ENCODE assay signal across 20 mouse cellular contexts in the genomic region with DNA sequence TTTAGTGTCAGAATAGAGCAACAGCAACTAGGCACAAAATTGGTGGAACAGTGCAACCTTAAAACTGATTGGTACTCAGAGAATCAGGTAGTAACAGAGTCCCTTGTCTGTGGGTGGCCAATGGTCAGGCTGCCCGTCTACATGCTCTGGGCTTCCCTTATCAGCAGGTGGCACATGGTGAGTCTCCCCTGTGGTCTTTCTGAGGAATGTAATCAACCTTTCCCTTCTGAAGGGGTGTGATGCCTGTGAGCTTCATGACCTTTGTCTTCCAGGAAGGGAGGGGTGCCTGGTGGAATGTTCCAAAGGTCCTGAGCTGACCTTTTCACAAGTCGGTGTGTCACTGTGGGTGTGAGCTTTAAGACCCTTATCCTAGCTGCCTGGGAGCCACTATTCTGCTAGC.
A peak's percentile ranks its signal among the peaks of the same experiment; 100 is the strongest.
DNase-seq lines count a peak whose midpoint lies in the region; ATAC-seq and TF ChIP-seq lines count a peak whose summit lies in the region.
"Had no signal": no experiment of that assay in that cellular context is flagged by ENCODE, and none has a peak within 500 bp of the region (broad histone marks: within the 10 kb centered on the region; RNA-seq: fewer than 3 reads in every experiment).

No protein-coding gene starts in this region.

- no peak overlapping the region for H3K9ac ChIP-seq in heart, embryonic 11.5 days (ENCODE audit: low read depth, low read length)
- no peak overlapping the region for H3K9ac ChIP-seq in midbrain, embryonic 14.5 days (replicated peaks; ENCODE audit: low read length)
- H3K9ac ChIP-seq in midbrain, postnatal 0 days (replicated peaks; ENCODE audit: low read length, poor library complexity, severe bottlenecking): no peak overlapping the region
- H3K9ac ChIP-seq: forebrain, postnatal 0 days; liver, embryonic 14.5 days had no signal

- DNase-seq in heart, adult 18-20 months: no peak
- DNase-seq in midbrain, embryonic 14.5 days: no peak
- DNase-seq in midbrain, postnatal 0 days (ENCODE audit: low spot score): no peak
- peak; percentile 17 to 22 for DNase-seq in kidney, postnatal 36 days
- no peak for DNase-seq in spleen, postnatal 4 days (ENCODE audit: low spot score in 2 of 2)
- no peak for DNase-seq in thymus, postnatal 10 days (ENCODE audit: low spot score in 2 of 2)
- DNase-seq: adrenal gland, postnatal 36 days; B cell, adult 2 months; cerebellum, adult 2 months; forebrain, postnatal 0 days; gastrocnemius, adult 2 months; layer of hippocampus, postnatal 36 days; right cerebral cortex, postnatal 25 days; thymus, postnatal 4 days had no signal

- no peak for TF ChIP-seq CTCF in midbrain, postnatal 0 days (IDR thresholded peaks at IDR 0.05)

- peak; percentile 93 for ATAC-seq in heart, embryonic 11.5 days (replicated peaks; ENCODE audit: insufficient number of reproducible peaks, low FRiP score, low TSS enrichment)
- ATAC-seq in midbrain, embryonic 14.5 days (ENCODE audit: low FRiP score, low TSS enrichment): 0 out of 2 replicates have a peak, but pooled peaks have one; percentile 11
- ATAC-seq in midbrain, postnatal 0 days (ENCODE audit: low FRiP score): no peak
- ATAC-seq: forebrain, postnatal 0 days; hindbrain, postnatal 0 days; lung, postnatal 0 days; Patski had no signal

- no peak overlapping the region for H3K4me2 ChIP-seq in heart, embryonic 11.5 days
- no peak overlapping the region for H3K4me2 ChIP-seq in midbrain, embryonic 14.5 days (ENCODE audit: low read length)
- H3K4me2 ChIP-seq in midbrain, postnatal 0 days (ENCODE audit: low read depth, low read length, poor library complexity, severe bottlenecking): no peak overlapping the region

- H3K9me3 ChIP-seq in heart, embryonic 11.5 days (replicated peaks; ENCODE audit: control insufficient read depth, low read length): no peaks in the 10 kb centered on the region
- no peaks in the 10 kb centered on the region for H3K9me3 ChIP-seq in midbrain, embryonic 14.5 days (ENCODE audit: control insufficient read depth, low read length)
- no peaks in the 10 kb centered on the region for H3K9me3 ChIP-seq in midbrain, postnatal 0 days (ENCODE audit: low read length)

- no peaks in the 10 kb centered on the region for H3K4me1 ChIP-seq in heart, embryonic 11.5 days (ENCODE audit: control insufficient read depth, insufficient read depth, low read length)
- no peaks in the 10 kb centered on the region for H3K4me1 ChIP-seq in midbrain, embryonic 14.5 days (ENCODE audit: control insufficient read depth, insufficient read depth, low read length)
- no peaks in the 10 kb centered on the region for H3K4me1 ChIP-seq in midbrain, postnatal 0 days (ENCODE audit: insufficient read depth, low read length)
- H3K4me1 ChIP-seq: megakaryocyte, embryonic 14.5 days had no signal

- WGBS in heart, embryonic 11.5 days (ENCODE audit: insufficient replicate concordance): 35% methylated on average over 2 of the region's 2 CpGs
- WGBS in midbrain, embryonic 14.5 days: 68% methylated on average over 2 of the region's 2 CpGs
- WGBS in midbrain, postnatal 0 days: 64% methylated on average over 2 of the region's 2 CpGs

- no peaks in the 10 kb centered on the region for H3K36me3 ChIP-seq in heart, embryonic 11.5 days (ENCODE audit: control insufficient read depth, insufficient read depth, low read length)
- no peaks in the 10 kb centered on the region for H3K36me3 ChIP-seq in midbrain, embryonic 14.5 days (ENCODE audit: control insufficient read depth, insufficient read depth, low read length)
- H3K36me3 ChIP-seq in midbrain, postnatal 0 days (ENCODE audit: insufficient read depth, low read length): no peaks in the 10 kb centered on the region

- H3K27ac ChIP-seq in heart, embryonic 11.5 days (ENCODE audit: low read depth, low read length): no peak overlapping the region
- no peak overlapping the region for H3K27ac ChIP-seq in midbrain, embryonic 14.5 days (replicated peaks; ENCODE audit: low read depth, low read length)
- no peak overlapping the region for H3K27ac ChIP-seq in midbrain, postnatal 0 days (ENCODE audit: low read depth, low read length)
- H3K27ac ChIP-seq: gastrocnemius, adult 2 months; hindbrain, postnatal 0 days; liver, embryonic 14.5 days had no signal

- no peaks in the 10 kb centered on the region for H3K27me3 ChIP-seq in heart, embryonic 11.5 days (ENCODE audit: control insufficient read depth, insufficient read depth, low read length)
- H3K27me3 ChIP-seq in midbrain, embryonic 14.5 days (ENCODE audit: control insufficient read depth, insufficient read depth, low read length): no peaks in the 10 kb centered on the region
- no peaks in the 10 kb centered on the region for H3K27me3 ChIP-seq in midbrain, postnatal 0 days (ENCODE audit: insufficient read depth, low read length)
- H3K27me3 ChIP-seq: megakaryocyte, embryonic 14.5 days; Patski had no signal

- H3K4me3 ChIP-seq in heart, embryonic 11.5 days (ENCODE audit: low read depth, low read length): no peak overlapping the region
- H3K4me3 ChIP-seq in midbrain, embryonic 14.5 days (replicated peaks; ENCODE audit: low read depth, low read length): no peak overlapping the region
- H3K4me3 ChIP-seq in midbrain, postnatal 0 days (ENCODE audit: low read depth, low read length): no peak overlapping the region
- H3K4me3 ChIP-seq: gastrocnemius, adult 2 months; megakaryocyte, embryonic 14.5 days had no signal

Comparison
In these comparisons a context has a peak if more than half of its experiments do, and no peak if none do; other contexts are left out.
1. DNase-seq: peak in kidney, postnatal 36 days (2 of 2); none in heart, adult 18-20 months (0 of 2), midbrain, embryonic 14.5 days (single experiment), midbrain, postnatal 0 days (single experiment), spleen, postnatal 4 days (0 of 2) and thymus, postnatal 10 days (0 of 2).